8 mouse cellular contexts compared by ENCODE assay signal in genomic region chr11:120369656-120370055, GRCm38 (mm10). TPM values are rescaled to one million over a fixed set of nuclear protein-coding genes. Genes with fewer than 3 reads are reported as not detected.
DNase-seq lines count a peak whose midpoint lies in the region; ATAC-seq lines count a peak whose summit lies in the region.

No protein-coding gene starts in this region.

- no peak overlapping the region for H3K27ac ChIP-seq in forebrain, embryonic 14.5 days (ENCODE audit: low read depth, low read length)
- 0 out of 2 replicates have a peak overlapping the region, but pooled peaks have one; percentile 35 for H3K27ac ChIP-seq in hindbrain, embryonic 13.5 days
- H3K27ac ChIP-seq in limb, embryonic 12.5 days = peak overlapping the region; percentile 50; the same call in 1 of the 2 replicates
- H3K27ac ChIP-seq in midbrain, embryonic 12.5 days (replicated peaks) = no peak overlapping the region; the same call in 1 of the 2 replicates

- no peaks in the 10 kb centered on the region for H3K27me3 ChIP-seq in forebrain, embryonic 14.5 days (replicated peaks; ENCODE audit: control insufficient read depth, insufficient read depth, low read length)
- H3K27me3 ChIP-seq in hindbrain, embryonic 13.5 days = no peaks in the 10 kb centered on the region
- no peaks in the 10 kb centered on the region for H3K27me3 ChIP-seq in limb, embryonic 12.5 days
- H3K27me3 ChIP-seq in midbrain, embryonic 12.5 days = no peaks in the 10 kb centered on the region

- H3K9ac ChIP-seq in forebrain, embryonic 14.5 days (ENCODE audit: low read length) = no peak overlapping the region
- H3K9ac ChIP-seq in hindbrain, embryonic 13.5 days = peak overlapping the region; percentile 64
- H3K9ac ChIP-seq in limb, embryonic 12.5 days (replicated peaks) = peak overlapping the region; percentile 37; the same call in 1 of the 2 replicates
- 0 out of 2 replicates have a peak overlapping the region, but pooled peaks have one; percentile 20 for H3K9ac ChIP-seq in midbrain, embryonic 12.5 days (replicated peaks)

- no peak overlapping the region for H3K4me3 ChIP-seq in forebrain, embryonic 14.5 days (ENCODE audit: low read depth, low read length)
- no peak overlapping the region for H3K4me3 ChIP-seq in hindbrain, embryonic 13.5 days
- no peak overlapping the region for H3K4me3 ChIP-seq in limb, embryonic 12.5 days (replicated peaks)
- H3K4me3 ChIP-seq in midbrain, embryonic 12.5 days = no peak overlapping the region

- H3K36me3 ChIP-seq in forebrain, embryonic 14.5 days (ENCODE audit: control insufficient read depth, insufficient read depth, low read length) = peaks cover 60% of the 10 kb centered on the region
- peaks cover 69% of the 10 kb centered on the region for H3K36me3 ChIP-seq in hindbrain, embryonic 13.5 days
- H3K36me3 ChIP-seq in limb, embryonic 12.5 days = peaks cover 60% of the 10 kb centered on the region
- peaks cover 56% of the 10 kb centered on the region for H3K36me3 ChIP-seq in midbrain, embryonic 12.5 days

- no peak overlapping the region for H3K4me2 ChIP-seq in forebrain, embryonic 14.5 days (ENCODE audit: low read length)
- H3K4me2 ChIP-seq in hindbrain, embryonic 13.5 days = no peak overlapping the region
- H3K4me2 ChIP-seq in limb, embryonic 12.5 days = no peak overlapping the region
- no peak overlapping the region for H3K4me2 ChIP-seq in midbrain, embryonic 12.5 days (replicated peaks)

- H3K9me3 ChIP-seq in forebrain, embryonic 14.5 days (replicated peaks; ENCODE audit: control insufficient read depth, low read length) = no peaks in the 10 kb centered on the region
- no peaks in the 10 kb centered on the region for H3K9me3 ChIP-seq in hindbrain, embryonic 13.5 days
- no peaks in the 10 kb centered on the region for H3K9me3 ChIP-seq in limb, embryonic 12.5 days
- H3K9me3 ChIP-seq in midbrain, embryonic 12.5 days = no peaks in the 10 kb centered on the region

- ATAC-seq in forebrain, embryonic 14.5 days = peak; percentile 74; the same call in 1 of the 2 replicates
- peak; percentile 60 for ATAC-seq in hindbrain, embryonic 13.5 days (ENCODE audit: low FRiP score)
- peak; percentile 67; the same call in 1 of the 2 replicates for ATAC-seq in limb, embryonic 12.5 days (ENCODE audit: insufficient number of reproducible peaks, insufficient read depth, low FRiP score, low TSS enrichment, low read depth)
- peak; percentile 78 for ATAC-seq in midbrain, embryonic 12.5 days (ENCODE audit: low FRiP score, low read depth)

- peaks cover 9% of the 10 kb centered on the region for H3K4me1 ChIP-seq in forebrain, embryonic 14.5 days (ENCODE audit: control insufficient read depth, insufficient read depth, low read length)
- peaks cover 33% of the 10 kb centered on the region for H3K4me1 ChIP-seq in hindbrain, embryonic 13.5 days (replicated peaks)
- H3K4me1 ChIP-seq in limb, embryonic 12.5 days (replicated peaks) = 0 out of 2 replicates have a peak, but pooled peaks cover 4% of the 10 kb centered on the region
- peaks cover 15% of the 10 kb centered on the region for H3K4me1 ChIP-seq in midbrain, embryonic 12.5 days

- WGBS in forebrain, embryonic 14.5 days = 27% methylated on average over 8 of the region's 8 CpGs
- WGBS in hindbrain, embryonic 13.5 days = 39% methylated on average over 8 of the region's 8 CpGs
- 40% methylated on average over 8 of the region's 8 CpGs for WGBS in limb, embryonic 12.5 days
- 34% methylated on average over 8 of the region's 8 CpGs for WGBS in midbrain, embryonic 12.5 days

- DNase-seq in cerebellum, postnatal 10 days = peak; percentile 71 to 74
- no peak for DNase-seq in cerebellum, adult 9-11 months
- peak; percentile 77 for DNase-seq in adrenal gland, adult 2 months
- peak; percentile 67 for DNase-seq in forebrain, embryonic 14.5 days (ENCODE audit: low spot score)
- peak; percentile 55 to 86 for DNase-seq in spleen, postnatal 4 days (ENCODE audit: low spot score in 2 of 2)

RNA-seq across cellular contexts. Expression of gene Fscn2, which starts 8.3 kb away (rescaled TPM):
- under 1 TPM; 0.17 to 0.58 TPM for total RNA-seq in adrenal gland, adult 2 months (2021)
- polyA plus RNA-seq in adrenal gland, adult 2 months (2012; rRNA removed) = 0.16 and 0.22 TPM in 2 replicates
- 0.75 and 1.4 TPM in 2 replicates for polyA plus RNA-seq in forebrain, embryonic 14.5 days (2014; fragmentation: Nextera tagmentation; extraction: Ambion mirVana)
- polyA plus RNA-seq in hindbrain, embryonic 13.5 days (2015; fragmentation: Nextera tagmentation; extraction: Ambion mirVana) = 1.6 and 2.6 TPM in 2 replicates
- 0.64 TPM in 2 replicates for polyA plus RNA-seq in limb, embryonic 12.5 days (2016; fragmentation: Nextera tagmentation; extraction: Ambion mirVana)
- 1.4 and 1.5 TPM in 2 replicates for polyA plus RNA-seq in midbrain, embryonic 12.5 days (2016; fragmentation: Nextera tagmentation; extraction: Ambion mirVana)

RNA-seq across cellular contexts. Expression of gene Faap100, which starts 8.9 kb away (rescaled TPM):
- 10 to 100 TPM; 17.6 to 24.1 TPM for total RNA-seq in adrenal gland, adult 2 months (2021)
- polyA plus RNA-seq in adrenal gland, adult 2 months (2012; rRNA removed) = 192 and 223 TPM in 2 replicates
- 51.7 and 71.1 TPM in 2 replicates for polyA plus RNA-seq in forebrain, embryonic 14.5 days (2014; fragmentation: Nextera tagmentation; extraction: Ambion mirVana)
- 74.6 and 82.4 TPM in 2 replicates for polyA plus RNA-seq in hindbrain, embryonic 13.5 days (2015; fragmentation: Nextera tagmentation; extraction: Ambion mirVana)
- polyA plus RNA-seq in limb, embryonic 12.5 days (2016; fragmentation: Nextera tagmentation; extraction: Ambion mirVana) = 38.0 and 40.0 TPM in 2 replicates
- 51.3 and 55.4 TPM in 2 replicates for polyA plus RNA-seq in midbrain, embryonic 12.5 days (2016; fragmentation: Nextera tagmentation; extraction: Ambion mirVana)

RNA-seq across cellular contexts. Expression of gene Actg1, which starts 21.3 kb away (rescaled TPM):
- 1,000 to 10,000 TPM in 1 of 2 experiments, 100 to 1,000 TPM in 1; 913 to 1,618 TPM for total RNA-seq in adrenal gland, adult 2 months (2021)
- polyA plus RNA-seq in adrenal gland, adult 2 months (2012; rRNA removed) = 531 and 632 TPM in 2 replicates
- 3,852 and 3,863 TPM in 2 replicates for polyA plus RNA-seq in forebrain, embryonic 14.5 days (2014; fragmentation: Nextera tagmentation; extraction: Ambion mirVana)
- polyA plus RNA-seq in hindbrain, embryonic 13.5 days (2015; fragmentation: Nextera tagmentation; extraction: Ambion mirVana) = 4,110 and 4,339 TPM in 2 replicates
- polyA plus RNA-seq in limb, embryonic 12.5 days (2016; fragmentation: Nextera tagmentation; extraction: Ambion mirVana) = 2,805 and 2,814 TPM in 2 replicates
- 3,175 and 3,231 TPM in 2 replicates for polyA plus RNA-seq in midbrain, embryonic 12.5 days (2016; fragmentation: Nextera tagmentation; extraction: Ambion mirVana)

Comparison
In these comparisons a context has a peak if more than half of its experiments do, and no peak if none do; other contexts are left out.
1. H3K27ac ChIP-seq: peak in hindbrain, embryonic 13.5 days (single experiment) and limb, embryonic 12.5 days (single experiment); none in forebrain, embryonic 14.5 days (single experiment) and midbrain, embryonic 12.5 days (single experiment).
2. Peak in every context shown above with its lines, with median percentiles within 50 percentile points of each other: ATAC-seq.